Mouse (Mus musculus): ENCODE measurements at regions not wholly inside any gene's neighbourhood (a gene's known extent, or its start where the extent isn't known, plus 50 kb on each side); places are given as distances from the start of the nearest gene placed in this dataset.

DNA sequence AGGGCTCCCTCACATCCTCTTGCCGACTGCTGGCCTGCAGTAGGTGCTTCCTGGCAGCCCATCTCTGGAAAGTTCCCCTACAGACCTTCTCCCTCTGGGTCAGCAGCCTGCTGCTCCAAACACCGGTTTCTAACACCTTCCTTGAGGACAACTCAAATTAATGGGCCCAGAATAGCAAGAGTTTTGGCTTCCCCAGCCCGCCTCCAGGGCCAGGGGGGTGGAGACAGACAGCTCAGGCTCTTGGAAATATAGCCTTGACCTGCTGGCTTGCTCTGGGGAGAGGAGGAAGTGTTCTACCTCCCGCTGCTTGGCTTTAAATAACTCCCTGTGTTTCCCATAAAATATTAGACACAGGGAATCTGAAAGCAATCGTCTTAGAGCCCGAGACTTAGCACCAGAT is 349.8 kb downstream of the Ptpru start:
- no peak for DNase-seq (ENCODE audit: low spot score)

DNA sequence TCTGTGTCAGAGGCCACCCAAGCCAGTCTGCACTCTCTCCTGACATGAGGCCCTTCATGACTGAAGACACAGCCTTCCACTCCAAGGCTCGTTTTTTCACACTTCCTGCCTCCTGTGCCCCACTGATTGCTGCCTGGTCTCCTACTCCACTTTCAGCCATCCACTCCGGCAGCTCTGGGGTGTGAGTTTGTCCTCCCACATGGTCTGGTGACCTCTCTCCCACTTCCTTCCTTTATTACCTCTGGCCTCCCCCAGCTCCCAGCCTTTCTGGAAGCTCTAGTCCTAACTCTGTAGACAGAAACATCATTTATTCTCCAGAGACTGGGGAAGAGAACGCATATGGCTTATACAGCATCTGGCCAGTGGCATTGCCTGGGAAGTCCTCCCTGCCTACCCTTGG is 349.0 kb downstream of the Ptpru start:
- DNase-seq (ENCODE audit: low spot score) = no peak

DNA sequence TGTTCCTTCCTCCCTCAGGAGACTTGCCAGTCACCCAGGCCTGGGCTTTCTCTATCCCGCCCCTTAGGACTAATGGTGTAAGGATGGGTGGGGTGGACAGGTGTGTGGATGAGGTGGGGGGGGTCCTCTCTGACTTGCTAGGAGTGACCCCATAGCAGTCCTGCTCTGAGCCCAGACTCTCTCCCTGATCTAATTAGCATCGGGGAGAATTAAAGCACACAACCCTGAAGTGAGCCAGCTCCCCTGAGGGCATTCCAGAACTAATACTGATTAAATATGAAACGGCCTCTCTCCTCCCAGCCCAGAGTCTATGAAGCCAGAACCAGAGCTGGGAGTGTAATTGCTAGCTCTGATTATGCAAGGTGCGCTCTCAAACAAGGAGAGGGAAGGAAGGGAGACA is 346.1 kb downstream of the Ptpru start:
- no peak for DNase-seq (ENCODE audit: low spot score)

DNA sequence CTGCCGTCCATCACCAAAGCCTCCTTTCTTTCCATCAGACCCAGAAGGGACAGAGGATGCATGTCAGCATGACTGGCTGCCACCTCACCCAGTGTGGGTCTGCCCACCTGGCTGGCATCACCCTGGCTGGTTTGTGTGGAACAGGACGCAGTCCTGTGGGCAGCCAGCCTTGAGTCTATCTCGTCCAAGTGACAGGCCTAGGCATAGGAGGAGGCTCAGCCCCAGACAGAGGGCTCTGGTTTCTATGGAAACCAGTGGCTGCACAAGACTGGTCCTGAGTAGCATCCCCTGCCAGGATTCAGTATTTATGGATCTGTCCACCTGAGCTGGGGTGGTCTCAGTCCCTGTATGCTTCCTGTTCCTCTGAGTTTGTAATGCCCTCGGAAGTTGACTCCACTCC is 344.4 kb downstream of the Ptpru start:
- DNase-seq (ENCODE audit: low spot score) = no peak

DNA sequence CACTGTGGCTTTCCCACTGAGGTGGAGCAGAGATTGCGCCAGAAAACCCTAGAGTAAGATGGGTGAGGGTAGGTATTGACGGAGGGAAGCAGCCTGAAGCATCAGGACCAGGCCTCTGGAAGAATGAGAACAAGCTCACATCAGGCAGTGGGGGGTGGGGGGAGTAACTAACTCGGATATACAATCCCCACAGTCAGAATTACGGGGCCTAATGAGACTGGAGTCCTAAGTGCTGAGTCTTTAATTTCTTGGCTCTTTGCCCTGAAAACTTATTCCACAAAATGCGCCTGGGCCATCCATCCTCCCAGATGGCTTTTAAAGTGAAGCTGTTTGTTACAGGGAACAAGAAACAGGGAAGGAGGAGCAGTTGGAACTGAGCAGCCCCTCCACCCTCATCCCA is 341.2 kb downstream of the Ptpru start:
- DNase-seq (ENCODE audit: low spot score) = no peak

DNA sequence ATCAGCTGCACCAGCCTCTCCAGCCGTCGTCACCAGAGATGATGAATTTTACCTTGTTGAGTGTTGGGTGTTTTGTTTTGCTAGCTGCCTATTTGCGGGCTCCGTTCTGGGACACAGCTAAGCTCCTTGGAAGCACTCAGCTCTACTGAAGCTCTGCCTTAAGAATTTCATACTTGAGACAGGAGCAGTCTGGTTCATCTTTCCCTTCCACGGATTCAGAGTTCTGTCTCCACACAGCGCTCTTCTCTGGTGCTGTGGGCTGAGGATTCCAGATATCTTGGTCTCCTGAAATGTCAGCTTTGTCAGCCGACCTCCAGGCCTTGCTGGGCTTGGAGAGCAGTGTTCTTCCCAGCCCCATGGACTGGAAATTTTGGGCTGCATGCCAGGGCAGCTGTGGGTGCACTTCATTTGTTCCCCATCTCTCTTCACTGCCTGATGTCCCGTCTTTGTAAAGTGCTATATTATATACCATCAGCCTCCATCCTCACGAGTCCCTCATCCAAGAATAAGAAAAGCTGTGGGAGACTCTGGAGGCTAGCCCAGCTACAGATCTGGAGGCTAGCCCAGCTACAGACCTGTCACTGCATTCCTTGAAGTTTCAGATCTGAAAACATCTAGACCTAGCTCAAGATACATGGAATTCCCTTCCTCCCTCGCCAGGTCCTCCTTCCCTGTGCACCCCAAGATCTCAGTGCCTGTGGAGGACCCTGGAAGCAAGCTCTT is 337.0 kb downstream of the Ptpru start:
- no peak for DNase-seq (ENCODE audit: low spot score)

DNA sequence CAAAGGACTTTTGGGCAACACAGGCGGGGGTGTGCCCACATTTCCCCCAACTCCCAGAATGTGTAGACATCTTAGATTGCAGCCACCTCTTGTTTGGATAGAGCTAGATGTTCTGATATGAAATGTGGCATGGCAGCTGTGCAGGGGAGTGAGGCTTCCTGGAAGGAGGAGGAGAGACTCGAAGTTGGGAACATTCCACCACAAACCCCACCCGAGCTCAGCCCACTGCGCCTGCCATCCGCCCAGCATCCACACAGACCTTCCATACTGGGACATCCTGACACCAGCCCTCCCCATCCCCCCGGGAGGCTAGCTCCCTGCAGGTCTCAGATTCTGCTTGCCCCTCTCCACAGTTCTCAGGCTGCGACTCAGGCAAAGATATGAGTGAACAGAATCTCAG is 329.9 kb downstream of the Ptpru start:
- DNase-seq (ENCODE audit: low spot score) = no peak

DNA sequence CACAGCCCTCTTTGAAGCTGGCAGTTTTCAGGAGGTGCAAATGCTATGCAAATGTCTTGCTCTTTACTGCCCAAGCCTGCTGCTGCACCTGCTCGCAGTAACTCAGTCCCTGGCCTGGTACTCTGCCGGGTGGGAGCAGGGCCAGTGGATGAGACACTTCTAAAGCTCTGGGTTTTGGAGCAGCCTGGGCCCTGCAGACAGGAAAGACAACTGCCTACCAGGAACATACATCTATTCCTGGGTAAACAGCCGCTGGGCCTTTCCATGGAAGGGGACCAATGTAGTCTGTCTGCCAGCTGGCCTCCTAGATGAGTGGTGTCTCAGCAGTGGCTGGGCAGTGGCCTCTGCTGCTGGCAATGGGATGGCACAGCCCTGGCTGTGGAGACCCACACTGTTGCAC is 326.5 kb downstream of the Ptpru start:
- no peak for DNase-seq (ENCODE audit: low spot score)

DNA sequence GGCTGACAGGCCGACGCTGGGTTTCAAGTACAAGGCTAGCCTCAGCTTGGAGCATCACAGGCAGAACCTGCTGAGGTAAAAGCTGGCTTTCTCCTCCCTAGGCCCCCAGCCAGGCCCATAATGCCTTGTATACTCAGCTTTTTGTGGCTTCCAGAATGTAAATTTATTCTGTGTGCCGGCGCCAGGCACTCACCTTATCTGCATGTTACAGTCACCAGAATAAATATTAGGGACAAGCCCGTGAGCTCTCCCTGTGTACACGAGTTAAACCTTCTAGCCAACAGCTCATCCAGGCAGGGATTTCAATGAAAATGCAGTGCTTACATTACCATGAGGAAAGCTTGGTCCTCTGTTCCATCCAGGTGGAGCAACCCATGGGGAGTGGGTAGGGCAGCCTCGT is 325.3 kb downstream of the Ptpru start:
- DNase-seq (ENCODE audit: low spot score) = no peak

DNA sequence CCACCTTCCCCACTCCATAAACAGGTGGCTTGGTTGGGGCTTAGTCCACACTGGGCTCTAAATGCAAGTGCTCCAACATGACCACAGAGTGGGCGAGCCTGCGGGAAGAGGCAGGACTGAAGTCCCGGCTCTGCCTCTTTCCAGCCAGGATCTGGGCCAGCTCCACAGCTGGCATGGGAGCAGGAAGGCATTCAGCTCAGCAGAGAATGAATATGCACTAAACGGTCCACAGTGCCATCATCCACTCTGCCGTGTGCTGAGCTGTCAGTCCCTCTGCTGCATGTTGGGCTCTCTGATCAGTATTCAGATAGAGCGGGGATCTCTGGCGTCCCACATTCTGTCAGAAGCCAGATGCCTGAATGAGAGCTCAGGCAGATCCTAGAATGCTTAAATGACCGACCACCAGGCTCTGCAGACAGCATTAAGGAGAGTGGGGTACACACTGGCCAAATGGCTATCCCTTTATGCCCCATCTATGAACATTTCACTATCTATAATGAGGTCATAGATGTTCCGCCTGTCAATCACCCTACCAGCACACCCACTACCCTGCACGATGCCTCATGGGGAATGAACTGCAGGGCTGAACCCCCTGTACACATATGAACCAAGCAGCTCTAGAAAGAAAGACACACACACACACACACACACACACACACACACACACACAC is 317.3 kb downstream of the Ptpru start:
- DNase-seq (ENCODE audit: low spot score) = no peak

DNA sequence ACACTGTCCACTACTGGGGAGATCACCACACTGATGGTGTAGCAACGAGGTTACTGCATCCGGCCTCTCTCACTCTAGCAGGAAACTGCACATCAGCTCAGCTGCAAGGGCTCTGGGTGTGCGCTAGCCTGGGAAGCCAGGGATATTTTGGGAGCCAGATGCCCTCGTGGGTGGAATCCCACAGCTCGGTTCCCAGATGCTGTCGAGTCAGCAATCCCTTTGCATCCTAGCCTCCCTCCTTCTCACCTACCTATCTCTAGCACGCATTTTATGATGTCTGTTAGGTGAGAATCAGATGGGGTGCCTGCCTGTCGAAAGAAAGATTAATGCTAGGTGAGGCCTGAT is 316.8 kb downstream of the Ptpru start:
- DNase-seq (ENCODE audit: low spot score) = no peak

DNA sequence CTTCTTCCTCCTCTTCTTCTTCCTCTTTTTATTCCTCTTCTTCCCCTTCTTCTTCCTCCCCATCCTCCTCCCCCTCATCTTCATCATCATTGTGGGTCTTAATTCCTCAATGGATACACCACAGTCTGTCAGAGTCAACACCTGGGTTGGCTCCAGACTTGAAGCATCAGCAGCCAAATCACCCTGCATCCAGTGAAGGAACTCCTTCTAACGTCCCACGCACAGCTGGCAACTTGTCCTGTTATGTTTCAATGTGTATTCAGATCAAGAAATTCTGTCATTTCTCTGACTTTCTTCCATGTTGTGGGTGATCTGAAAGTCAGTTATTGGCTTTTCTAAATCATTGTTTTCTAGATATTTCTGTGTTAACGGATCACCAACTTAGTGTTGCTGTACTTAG is 312.9 kb downstream of the Ptpru start:
- DNase-seq (ENCODE audit: low spot score) = no peak

DNA sequence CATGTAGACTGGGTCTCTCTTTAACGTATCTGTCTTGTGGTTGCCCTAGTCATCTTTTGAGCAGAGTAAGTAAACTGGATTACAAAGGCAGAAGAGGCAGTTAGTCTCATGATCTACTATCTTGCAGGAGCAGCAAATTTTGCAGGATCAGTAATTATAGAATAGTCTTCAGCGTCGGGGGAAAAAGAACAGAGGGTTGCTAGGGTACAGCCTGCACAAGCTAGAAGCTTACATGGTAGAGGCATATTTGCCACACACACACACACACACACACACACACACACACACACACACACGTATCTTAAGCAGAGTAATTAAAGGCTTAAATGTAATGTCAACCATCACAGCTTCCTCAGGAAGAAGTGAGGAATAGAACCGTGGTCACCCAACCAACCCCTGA is 307.6 kb downstream of the Ptpru start:
- no peak for DNase-seq (ENCODE audit: low spot score)

DNA sequence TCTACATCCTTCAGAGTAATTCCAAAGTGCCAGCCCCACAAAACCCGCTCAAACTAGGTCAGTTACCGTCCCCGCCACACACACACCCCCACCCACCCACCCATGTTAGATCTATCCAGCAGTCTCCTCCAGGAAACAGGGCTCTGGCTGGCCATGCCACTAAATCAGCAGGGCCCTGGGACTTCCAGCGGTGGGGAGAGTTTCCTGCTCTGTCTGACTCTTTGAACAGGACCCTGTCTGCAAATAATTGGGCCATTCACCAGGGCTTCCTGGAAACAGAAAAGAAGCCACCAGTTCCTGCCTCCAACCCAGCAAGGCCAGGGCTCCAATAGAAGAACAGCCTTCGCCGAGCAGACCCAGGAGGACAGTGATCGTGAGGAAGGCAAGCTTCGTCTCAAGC is 307.1 kb downstream of the Ptpru start:
- no peak for DNase-seq (ENCODE audit: low spot score)

DNA sequence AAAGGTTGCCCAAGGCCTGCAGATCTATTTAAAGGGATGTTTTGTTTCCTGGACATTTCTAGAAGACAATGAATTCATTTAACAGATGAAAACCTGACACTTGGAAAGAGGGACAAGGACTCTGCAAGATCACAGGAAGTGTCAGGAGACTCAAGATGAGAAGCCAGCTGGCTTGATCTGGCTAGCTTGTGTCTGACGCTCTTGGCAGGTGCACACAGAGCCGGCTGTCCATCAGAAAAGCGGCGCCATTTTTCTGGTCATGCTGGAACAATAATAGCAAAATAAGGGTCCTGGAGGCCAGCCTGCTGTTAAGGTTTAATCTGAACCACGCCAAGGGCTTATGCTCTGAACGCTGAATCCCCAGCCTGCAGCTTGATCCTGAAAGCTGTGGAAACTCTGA is 303.3 kb downstream of the Ptpru start:
- no peak for DNase-seq (ENCODE audit: low spot score)

DNA sequence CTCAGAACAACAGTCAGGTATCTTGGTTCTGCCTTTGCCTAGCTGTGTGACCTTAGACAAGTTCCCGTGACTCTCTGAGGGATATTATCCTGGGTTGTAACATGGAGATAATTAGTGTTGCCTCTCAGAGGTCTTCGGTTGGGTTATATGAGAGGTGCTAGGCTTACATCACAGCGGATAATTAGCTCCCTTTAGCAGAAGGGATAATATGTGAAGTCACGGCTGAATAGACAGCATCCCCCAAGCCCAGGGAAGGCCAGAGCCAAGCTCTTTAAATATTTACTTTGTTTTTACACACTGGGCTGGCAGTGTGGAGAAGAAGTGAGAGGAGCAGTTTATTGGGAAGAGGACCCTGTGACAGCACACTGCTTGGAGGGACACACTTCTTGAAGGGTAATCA is 299.9 kb downstream of the Ptpru start:
- DNase-seq (ENCODE audit: low spot score) = no peak

DNA sequence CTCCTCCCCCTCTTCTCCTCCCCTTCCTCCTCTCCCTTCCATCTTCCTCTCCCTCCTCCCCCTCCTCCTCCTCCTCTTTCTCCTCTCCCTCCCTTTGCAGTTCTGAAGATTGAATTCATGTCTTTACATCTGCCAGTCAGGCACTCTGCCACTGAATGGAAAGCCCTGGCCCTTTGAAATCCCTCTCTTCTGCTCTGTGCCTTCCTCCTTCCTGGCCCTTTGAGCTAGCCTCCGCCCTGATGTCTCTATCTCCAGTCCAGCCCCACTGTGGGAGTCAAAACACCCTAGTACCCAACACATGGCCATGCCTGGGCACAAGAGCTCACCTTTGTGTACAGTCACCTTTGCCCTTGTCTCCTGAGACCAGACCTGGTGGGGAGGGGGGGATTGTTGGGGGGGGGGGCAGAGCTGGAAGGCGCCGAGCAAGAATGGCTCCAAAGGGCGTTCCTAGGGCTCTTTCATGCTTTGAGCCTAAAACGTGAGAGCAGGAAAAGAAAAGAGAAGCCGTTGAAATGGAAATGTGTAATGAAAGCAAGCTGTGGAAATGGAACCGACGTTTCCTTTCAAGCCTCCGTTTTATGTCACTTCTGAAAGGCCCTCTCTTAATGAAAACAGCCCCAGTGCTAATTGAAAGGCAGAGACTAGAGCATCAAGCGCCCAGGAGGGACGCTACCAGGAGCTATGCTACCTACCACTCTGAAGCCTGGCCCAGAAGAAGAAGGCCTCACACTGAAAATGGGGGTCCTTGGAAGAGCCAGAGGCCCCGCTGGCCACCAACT is 291.5 kb downstream of the Ptpru start:
- no peak for DNase-seq (ENCODE audit: low spot score)

DNA sequence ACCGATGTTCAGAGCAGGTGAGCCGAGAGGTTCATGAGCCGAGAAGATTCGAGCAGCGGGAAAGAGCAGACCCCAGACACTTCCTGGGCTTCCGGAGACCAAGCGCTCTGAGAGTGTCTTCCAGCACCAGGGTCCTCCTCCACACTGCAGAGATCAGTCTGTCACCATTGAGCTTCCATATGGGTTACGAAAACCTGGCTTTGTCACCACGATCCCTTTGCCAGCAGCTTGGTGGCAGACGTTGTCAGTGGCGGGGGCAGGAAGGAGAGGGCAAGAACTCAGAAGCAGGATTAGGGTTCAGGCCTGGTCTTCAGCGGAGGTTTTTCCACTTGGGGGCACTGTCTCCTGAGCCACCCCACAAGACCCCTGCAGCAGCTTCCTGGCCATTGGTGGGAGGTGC is 288.5 kb downstream of the Ptpru start:
- DNase-seq (ENCODE audit: low spot score) = no peak

DNA sequence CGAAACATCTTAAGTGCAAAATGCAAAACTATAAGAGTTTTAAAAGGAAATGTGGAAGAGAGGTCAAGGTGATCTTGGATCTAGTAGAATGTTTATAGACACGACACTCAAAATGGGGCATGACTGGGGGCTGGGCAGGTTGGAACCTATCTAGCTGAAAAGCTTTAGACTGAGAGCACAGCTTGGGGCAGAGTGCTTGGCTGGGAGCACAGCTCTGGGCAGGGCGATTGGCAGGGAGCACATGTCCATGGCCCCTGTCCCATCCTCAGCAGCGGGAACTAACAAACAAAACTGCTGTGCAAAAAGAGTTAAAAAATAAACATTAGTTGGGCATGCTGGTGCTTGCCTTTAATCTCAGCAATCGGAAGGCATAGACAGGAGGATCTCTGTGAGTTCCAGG is 279.6 kb downstream of the Ptpru start:
- DNase-seq (ENCODE audit: low spot score) = no peak

DNA sequence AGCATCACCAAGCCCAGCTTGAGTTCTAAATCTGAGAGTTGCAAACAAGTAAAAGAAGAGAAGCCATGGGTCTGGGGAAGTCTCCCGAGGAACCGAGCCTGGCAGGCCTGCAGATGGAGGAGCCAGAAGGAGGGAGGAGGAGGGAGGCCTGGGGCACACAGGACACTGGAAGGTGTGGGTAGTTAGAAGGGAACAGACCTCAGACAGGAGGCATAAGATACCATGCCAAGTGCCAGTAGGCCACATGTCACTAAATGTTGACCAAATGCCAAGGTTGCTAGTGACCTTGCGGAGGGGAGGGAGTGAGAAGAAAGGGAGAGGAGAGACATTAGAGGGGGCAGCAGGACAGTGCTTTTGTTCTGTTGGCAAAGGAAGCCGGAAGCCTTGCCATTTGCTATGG is 274.2 kb downstream of the Ptpru start:
- DNase-seq (ENCODE audit: low spot score) = no peak

DNA sequence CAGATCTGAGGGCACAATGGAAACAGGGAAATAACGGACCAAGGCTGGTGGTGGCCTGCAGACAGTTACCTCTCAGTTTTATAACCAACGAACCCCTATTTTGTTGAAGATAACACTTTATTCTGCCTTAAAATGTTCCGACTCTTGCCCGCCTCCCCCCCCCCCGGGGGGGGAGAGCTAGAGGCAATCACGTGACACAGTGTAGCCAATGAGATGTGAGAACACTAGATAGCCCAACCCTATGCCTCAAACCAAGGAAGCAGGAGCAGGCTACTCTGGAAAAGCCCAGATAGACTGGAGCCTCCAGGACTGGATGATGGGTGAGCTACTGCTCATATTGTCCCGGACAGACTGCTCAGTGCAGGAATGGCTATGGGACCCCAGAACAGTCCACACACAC is 272.9 kb downstream of the Ptpru start:
- DNase-seq (ENCODE audit: low spot score) = no peak

DNA sequence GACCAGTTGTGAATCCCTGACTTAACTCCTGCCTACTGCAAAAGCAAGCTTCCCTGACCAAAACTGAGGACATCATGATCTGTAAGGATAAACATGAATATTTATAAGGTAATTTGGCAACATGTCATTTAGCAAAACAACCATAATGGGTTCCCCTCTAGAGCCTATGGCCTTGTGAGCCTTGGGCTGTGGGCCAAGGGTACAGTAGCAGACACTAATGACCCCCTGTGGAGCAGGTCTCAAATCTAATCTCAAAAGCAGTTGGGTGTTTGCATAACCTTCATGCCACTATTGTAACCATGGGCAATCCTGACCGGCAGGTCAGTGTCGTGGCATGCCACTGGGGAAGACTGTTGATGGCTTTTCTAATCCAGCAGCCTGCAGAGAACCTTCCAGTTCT is 270.8 kb downstream of the Ptpru start:
- DNase-seq (ENCODE audit: low spot score) = no peak

DNA sequence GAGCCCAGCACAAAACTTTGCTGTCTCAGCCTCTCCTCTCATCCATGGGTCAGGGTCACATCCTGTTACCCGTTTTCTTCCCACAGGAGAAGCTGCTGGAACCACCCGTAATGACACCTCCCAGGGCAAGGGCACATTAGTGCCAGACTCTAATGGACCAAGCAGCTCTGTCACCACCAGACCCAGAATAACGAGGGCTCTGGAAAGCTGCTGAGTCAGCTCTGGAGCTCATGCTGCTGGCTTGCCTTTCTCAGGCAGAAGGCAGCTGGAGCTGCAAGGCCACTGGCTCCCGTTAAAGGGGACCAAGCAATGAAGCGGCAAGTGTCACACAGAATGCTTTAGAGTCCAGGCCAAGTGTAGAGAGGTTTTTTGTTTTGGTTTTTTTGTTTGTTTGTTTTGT is 268.9 kb downstream of the Ptpru start:
- no peak for DNase-seq (ENCODE audit: low spot score)

DNA sequence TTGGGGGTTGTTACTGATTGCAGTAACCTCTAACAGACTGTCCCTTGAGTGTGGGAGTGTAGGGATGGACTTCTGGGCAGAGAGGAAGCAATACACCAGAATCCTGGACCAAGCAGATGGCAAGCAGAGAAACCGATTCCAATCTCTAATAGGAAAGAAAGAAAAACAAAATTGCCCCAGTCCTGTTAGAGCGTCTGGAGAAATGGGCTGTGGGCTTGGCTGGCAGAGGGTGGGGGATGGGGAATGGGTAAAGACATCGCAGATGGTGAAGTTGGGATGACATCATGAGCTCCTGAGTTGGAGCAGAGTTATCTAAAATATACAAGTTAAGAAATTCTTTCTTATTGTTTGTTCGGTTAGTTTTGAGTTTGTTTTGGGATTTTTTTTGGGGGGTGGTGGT is 260.5 kb downstream of the Ptpru start:
- no peak for DNase-seq (ENCODE audit: low spot score)
